In the genomic region with DNA sequence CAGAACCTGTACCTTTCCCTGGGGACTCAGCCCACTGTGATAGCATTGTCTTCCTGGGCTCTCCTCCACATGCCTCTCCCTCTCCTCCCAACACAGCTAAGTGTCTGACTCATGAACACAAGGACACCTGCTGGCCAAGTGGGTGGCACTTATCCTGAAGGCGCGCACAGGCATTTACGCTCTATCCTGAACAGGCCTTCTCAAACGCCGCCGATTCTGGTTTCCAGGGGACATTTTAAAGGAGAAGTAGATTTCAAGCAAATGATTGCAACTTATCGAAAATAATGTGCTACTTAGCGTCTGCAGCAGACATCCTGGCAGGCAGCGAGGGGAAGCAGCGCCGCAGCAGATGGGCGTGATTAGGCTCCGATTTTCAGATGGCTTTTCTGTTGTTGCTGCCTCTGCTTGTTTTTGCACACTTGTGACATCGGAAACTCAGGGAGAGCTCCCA, we compare ENCODE assay signal across 8 mouse cellular contexts.
A peak's percentile ranks its signal among the peaks of the same experiment; 100 is the strongest.
DNase-seq lines count a peak whose midpoint lies in the region; ATAC-seq and TF ChIP-seq lines count a peak whose summit lies in the region.

No protein-coding gene starts in this region.

- no peak overlapping the region for H3K27ac ChIP-seq in heart, embryonic 11.5 days (ENCODE audit: low read depth, low read length)
- peak overlapping the region; percentile 74 for H3K27ac ChIP-seq in forebrain, postnatal 0 days (ENCODE audit: low read depth, low read length)

- H3K4me1 ChIP-seq in heart, embryonic 11.5 days (ENCODE audit: control insufficient read depth, insufficient read depth, low read length) = peaks cover 34% of the 10 kb centered on the region
- H3K4me1 ChIP-seq in forebrain, postnatal 0 days (ENCODE audit: insufficient read depth) = peaks cover 24% of the 10 kb centered on the region

- H3K36me3 ChIP-seq in heart, embryonic 11.5 days (ENCODE audit: control insufficient read depth, insufficient read depth, low read length) = no peaks in the 10 kb centered on the region
- no peaks in the 10 kb centered on the region for H3K36me3 ChIP-seq in forebrain, postnatal 0 days (ENCODE audit: insufficient read depth)

- peak overlapping the region; percentile 22 for H3K4me2 ChIP-seq in heart, embryonic 11.5 days
- peak overlapping the region; percentile 44 for H3K4me2 ChIP-seq in forebrain, postnatal 0 days (ENCODE audit: low read depth)

- no peak; the same call in 1 of the 2 replicates for ATAC-seq in heart, embryonic 11.5 days (replicated peaks; ENCODE audit: insufficient number of reproducible peaks, low FRiP score, low TSS enrichment)
- peak; percentile 50 for ATAC-seq in forebrain, postnatal 0 days

- H3K27me3 ChIP-seq in heart, embryonic 11.5 days (ENCODE audit: control insufficient read depth, insufficient read depth, low read length) = no peaks in the 10 kb centered on the region
- H3K27me3 ChIP-seq in forebrain, postnatal 0 days (ENCODE audit: insufficient read depth, low read length) = no peaks in the 10 kb centered on the region

- no peak overlapping the region for H3K4me3 ChIP-seq in heart, embryonic 11.5 days (ENCODE audit: low read depth, low read length)
- peak overlapping the region; percentile 7; the same call in 1 of the 2 replicates for H3K4me3 ChIP-seq in forebrain, postnatal 0 days (ENCODE audit: low read depth, low read length)

- intact Hi-C loops in heart, postnatal 14 days (cut with DNase I) = no loop called here
- intact Hi-C loops in left cerebral cortex, postnatal 36 days (cut with DNase I) = no loop called here

- no peak overlapping the region for H3K9ac ChIP-seq in heart, embryonic 11.5 days (ENCODE audit: low read depth, low read length)
- peak overlapping the region; percentile 7; the same call in 1 of the 2 replicates for H3K9ac ChIP-seq in forebrain, postnatal 0 days

- WGBS in heart, embryonic 11.5 days (ENCODE audit: insufficient replicate concordance) = 65% methylated on average over 14 of the region's 14 CpGs
- 17% methylated on average over 14 of the region's 14 CpGs for WGBS in forebrain, postnatal 0 days

- no peak for DNase-seq in heart, postnatal 14 days
- DNase-seq in cerebellum, adult 11-12 months = peak; percentile 46
- DNase-seq in forebrain, postnatal 0 days = peak; percentile 78
- DNase-seq in left cerebral cortex, postnatal 36 days (ENCODE audit: low spot score in 2 of 2) = peak; percentile 68 to 71
- peak; percentile 76 for DNase-seq in right cerebral cortex, postnatal 25 days
- DNase-seq in gastrocnemius, adult 18-20 months (ENCODE audit: low spot score) = no peak
- no peak for DNase-seq in gastrocnemius, adult 8-10 months (ENCODE audit: low spot score in 2 of 2)

- peak; percentile 51 for TF ChIP-seq CTCF in forebrain, postnatal 0 days (IDR thresholded peaks at IDR 0.05; ENCODE audit: low read depth)

- no peaks in the 10 kb centered on the region for H3K9me3 ChIP-seq in heart, embryonic 11.5 days (replicated peaks; ENCODE audit: control insufficient read depth, low read length)
- no peaks in the 10 kb centered on the region for H3K9me3 ChIP-seq in forebrain, postnatal 0 days (ENCODE audit: low read length)

Comparison
In these comparisons a context has a peak if more than half of its experiments do, and no peak if none do; other contexts are left out.
1. DNase-seq: peak in cerebellum, adult 11-12 months (single experiment), forebrain, postnatal 0 days (single experiment), left cerebral cortex, postnatal 36 days (2 of 2) and right cerebral cortex, postnatal 25 days (single experiment); none in heart, postnatal 14 days (0 of 2), gastrocnemius, adult 18-20 months (single experiment) and gastrocnemius, adult 8-10 months (0 of 2).